Mouse (Mus musculus) heart, postnatal 0 days (tissue): Measurements from ENCODE around the gene Golga3.

Source experiments
- CTCF ChIP-seq: IDR thresholded peaks from 2 replicates; pipeline ENCODE4 v1.5.1; 2016; ENCODE audit warnings: antibody characterized with exemption, control low read depth, low read depth
- EP300 ChIP-seq: IDR thresholded peaks from 2 replicates; pipeline ENCODE4 v1.6.1; 2016; ENCODE audit warnings: antibody characterized with exemption, low read depth

DNA sequence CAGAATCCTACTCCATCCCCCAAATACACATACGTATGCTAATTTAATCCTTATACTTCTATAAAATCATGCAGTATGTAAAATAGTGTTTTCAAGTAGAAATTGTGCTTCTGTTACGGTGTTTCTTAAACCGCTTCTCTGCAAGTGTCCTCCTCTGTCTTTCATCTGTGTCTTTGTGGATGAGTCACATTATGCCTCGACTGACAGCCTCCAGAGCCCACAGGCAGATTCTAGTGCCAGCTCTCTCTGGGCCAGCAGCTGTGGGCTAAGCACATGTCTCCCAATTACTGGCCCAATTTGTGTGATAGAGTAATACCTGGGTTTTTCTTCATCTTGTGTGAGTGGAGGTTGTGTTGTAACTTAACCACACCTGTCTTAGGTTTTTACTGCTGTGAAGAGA, 7.1 kb upstream of the Golga3 start:
- TF ChIP-seq CTCF: no peak
- TF ChIP-seq EP300: no peak
